Mouse (Mus musculus) ES-Bruce4 (cell line): ENCODE data around the gene Srrm2. TPM values are rescaled to one million over a fixed set of nuclear protein-coding genes. Genes with fewer than 3 reads are reported as not detected.

Source experiments
- H3K27ac ChIP-seq: 2 replicates; pipeline ENCODE4 v1.5.1; 2012; ENCODE audit warnings: low read length, inconsistent platforms; ENCODE audit not compliant: insufficient read depth
- H3K27me3 ChIP-seq: 2 replicates; pipeline ENCODE4 v1.6.1; 2012; ENCODE audit warnings: mild to moderate bottlenecking, low read length, inconsistent platforms; ENCODE audit not compliant: control insufficient read depth, poor library complexity, insufficient read depth, severe bottlenecking
- H3K36me3 ChIP-seq: 2 replicates; pipeline ENCODE4 v1.6.1; 2012; ENCODE audit warnings: inconsistent platforms, mild to moderate bottlenecking, low read length, moderate library complexity; ENCODE audit not compliant: control insufficient read depth, poor library complexity, insufficient read depth, severe bottlenecking
- H3K4me1 ChIP-seq: one replicate; pipeline ENCODE4 v1.8.1; 2011; ENCODE audit warnings: low read length; ENCODE audit not compliant: control insufficient read depth, insufficient read depth
- H3K4me3 ChIP-seq: 2 replicates; pipeline ENCODE4 v1.5.1; 2011; ENCODE audit warnings: low read depth, mild to moderate bottlenecking, low read length
- H3K9ac ChIP-seq: 2 replicates; pipeline ENCODE4 v1.6.1; 2012; ENCODE audit warnings: low read depth, mild to moderate bottlenecking, inconsistent platforms; ENCODE audit not compliant: poor library complexity, severe bottlenecking
- H3K9me3 ChIP-seq: replicated peaks from 2 replicates; pipeline ENCODE4 v1.6.1; 2012; ENCODE audit warnings: mild to moderate bottlenecking, low read length, inconsistent platforms; ENCODE audit not compliant: control insufficient read depth, poor library complexity, insufficient read depth, severe bottlenecking
- CTCF ChIP-seq: IDR thresholded peaks from one replicate; pipeline ENCODE4 v1.8.1; 2011; ENCODE audit warnings: low read depth, low read length
- EP300 ChIP-seq: IDR thresholded peaks from 2 replicates; pipeline ENCODE4 v1.6.1; 2011; ENCODE audit warnings: low read depth, low read length; ENCODE audit not compliant: insufficient read depth
- POLR2A ChIP-seq: IDR thresholded peaks from one replicate; pipeline ENCODE4 v1.8.1; 2011; ENCODE audit warnings: low read length; ENCODE audit not compliant: insufficient read depth
- polyA plus RNA-seq: library from polyadenylated mRNA; stranded (reverse); fragments of >200 nt; gene quantifications from 2 replicates; pipeline ENCODE4 v1.2.4, GENCODE M21; 2011; ENCODE audit warnings: low read depth; ENCODE audit not compliant: missing spikeins, insufficient read depth, insufficient read length

Gene Srrm2
- polyA plus RNA-seq, 1 experiment: 560 TPM

GRCm38 (mm10) chr17:23744076-23744475 is 46.3 kb upstream of the Srrm2 start:
- Histone ChIP-seq H3K36me3 (no peaks in the 10 kb centered on the region), H3K4me3 (no peak overlapping the region), H3K9me3 (no peaks in the 10 kb centered on the region), H3K27ac (no peak overlapping the region), H3K4me1 (no peaks in the 10 kb centered on the region), H3K27me3 (no peaks in the 10 kb centered on the region; the same call in 1 of the 2 replicates), H3K9ac (no peak overlapping the region)
- TF ChIP-seq EP300 (no peak), CTCF (no peak), POLR2A (no peak)

- no peaks in the 10 kb centered on the region for H3K4me1 ChIP-seq
- no peaks in the 10 kb centered on the region for H3K9me3 ChIP-seq
- H3K27me3 ChIP-seq: no peaks in the 10 kb centered on the region; the same call in 1 of the 2 replicates
- no peaks in the 10 kb centered on the region for H3K36me3 ChIP-seq
- TF ChIP-seq EP300 (no peak), CTCF (no peak), POLR2A (no peak)
- H3K27ac ChIP-seq: no peak overlapping the region
- peak overlapping the region; percentile 58 for H3K4me3 ChIP-seq
- no peak overlapping the region for H3K9ac ChIP-seq
Observed at GRCm38 (mm10) chr17:23744651-23745050, 45.7 kb upstream of the Srrm2 start.

GRCm38 (mm10) chr17:23745301-23746251 is 44.8 kb upstream of the Srrm2 start, which contains the start of gene Kremen2:
Gene Kremen2 (minus strand): TSS chr17:23745833.
- H3K36me3 ChIP-seq: no peaks in the 10 kb centered on the region
- H3K9me3 ChIP-seq: no peaks in the 10 kb centered on the region
- H3K27me3 ChIP-seq: no peaks in the 10 kb centered on the region; the same call in 1 of the 2 replicates
- no peaks in the 10 kb centered on the region for H3K4me1 ChIP-seq
- H3K9ac ChIP-seq: peak within 1 kb of the TSS; percentile 47
- H3K27ac ChIP-seq: no peak within 1 kb of the TSS
- peak within 1 kb of the TSS; percentile 60 for H3K4me3 ChIP-seq
- no peak for TF ChIP-seq EP300
- no peak for TF ChIP-seq CTCF
- TF ChIP-seq POLR2A: no peak

- H3K4me3 ChIP-seq: peak overlapping the region; percentile 60
- TF ChIP-seq CTCF (peak; percentile 70), EP300 (no peak)
- H3K36me3 ChIP-seq: no peaks in the 10 kb centered on the region
- no peaks in the 10 kb centered on the region for H3K9me3 ChIP-seq
- H3K4me1 ChIP-seq: no peaks in the 10 kb centered on the region
- no peak overlapping the region for H3K27ac ChIP-seq
- peak overlapping the region; percentile 47 for H3K9ac ChIP-seq
- no peaks in the 10 kb centered on the region; the same call in 1 of the 2 replicates for H3K27me3 ChIP-seq
Observed at GRCm38 (mm10) chr17:23746311-23746710, 44.0 kb upstream of the Srrm2 start.

GRCm38 (mm10) chr17:23746767-23747166 is 43.6 kb upstream of the Srrm2 start:
- Histone ChIP-seq H3K9me3 (no peaks in the 10 kb centered on the region), H3K9ac (no peak overlapping the region), H3K36me3 (no peaks in the 10 kb centered on the region), H3K4me1 (no peaks in the 10 kb centered on the region), H3K27me3 (no peaks in the 10 kb centered on the region; the same call in 1 of the 2 replicates), H3K27ac (no peak overlapping the region), H3K4me3 (no peak overlapping the region)
- no peak for TF ChIP-seq CTCF
- TF ChIP-seq POLR2A: no peak
- no peak for TF ChIP-seq EP300

GRCm38 (mm10) chr17:23747471-23747870 is 42.9 kb upstream of the Srrm2 start:
- Histone ChIP-seq H3K27ac (no peak overlapping the region), H3K4me1 (no peaks in the 10 kb centered on the region), H3K27me3 (no peaks in the 10 kb centered on the region; the same call in 1 of the 2 replicates), H3K9me3 (no peaks in the 10 kb centered on the region), H3K9ac (no peak overlapping the region), H3K36me3 (no peaks in the 10 kb centered on the region), H3K4me3 (no peak overlapping the region)
- TF ChIP-seq POLR2A (no peak), EP300 (no peak), CTCF (no peak)
